Mouse (Mus musculus) G1E-ER4 (cell line): ENCODE results near the gene Smpd4. TPM values are rescaled to one million over a fixed set of nuclear protein-coding genes. Genes with fewer than 3 reads are reported as not detected.

Experiments used
- GATA1 ChIP-seq: IDR thresholded peaks from one replicate; pipeline ENCODE4 v1.8.0; 2012; ENCODE audit warnings: low read length, inconsistent platforms
- polyA plus RNA-seq: library from polyadenylated mRNA; stranded (reverse); fragments of >175 nt; gene quantifications from 2 replicates; pipeline ENCODE4 v1.2.3, GENCODE M21; 2012

The Smpd4 gene
- polyA plus RNA-seq, 1 experiment, result 16.9 TPM

DNA sequence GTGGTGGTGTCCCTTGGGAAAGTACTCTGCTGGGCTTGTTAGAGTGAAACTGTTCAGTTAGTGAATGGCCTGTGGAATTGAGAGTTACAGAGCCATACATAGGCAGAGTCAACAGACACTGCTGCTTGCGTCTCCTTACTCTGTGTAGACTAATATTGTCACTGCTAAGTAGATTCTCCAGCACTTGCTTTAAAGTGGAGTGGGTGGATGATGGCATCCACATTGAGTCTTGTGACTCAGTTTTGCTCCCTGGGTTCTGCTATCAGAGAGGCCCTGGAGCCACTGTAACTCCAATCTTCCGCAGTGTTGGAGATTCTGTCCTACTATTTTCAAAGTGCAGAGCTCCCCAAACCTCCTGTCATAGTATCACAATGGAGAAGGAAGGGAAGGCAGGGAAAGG lies 13.4 kb downstream of the Smpd4 start:
- no peak for TF ChIP-seq GATA1

DNA sequence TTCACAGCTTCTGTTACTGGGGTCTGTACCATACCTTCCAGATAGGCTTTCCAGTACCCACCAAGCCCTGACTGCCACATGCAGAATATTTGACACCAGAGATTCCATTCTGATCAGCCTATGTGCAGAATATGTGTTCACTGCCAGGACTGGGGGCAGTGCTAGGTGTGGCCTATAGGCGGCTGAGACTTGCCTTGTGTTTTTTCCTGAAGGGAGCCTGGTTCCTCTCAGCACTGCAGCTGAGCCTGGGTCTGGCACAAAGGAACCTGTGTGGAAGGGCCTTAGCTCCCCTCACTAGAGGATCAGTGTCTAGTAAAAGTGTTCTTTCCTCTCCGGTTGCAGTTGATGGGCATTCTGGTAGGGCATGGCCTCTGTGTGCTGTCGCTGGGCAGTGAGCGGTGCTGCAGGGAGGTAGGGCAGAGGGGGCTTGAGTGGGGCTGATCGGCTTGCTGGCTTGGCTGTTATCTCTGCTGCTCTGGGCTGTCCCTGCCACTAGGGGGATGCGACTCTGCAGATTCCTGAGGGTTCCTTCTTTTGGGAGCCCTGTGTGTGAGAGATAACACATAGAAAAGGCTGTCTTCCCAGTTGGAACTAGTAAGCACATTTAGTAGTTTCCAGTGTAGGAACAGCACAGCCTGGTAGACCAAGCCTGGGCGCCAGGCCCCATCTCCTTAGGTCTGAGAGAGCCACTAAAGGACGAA lies 14.5 kb downstream of the Smpd4 start:
- no peak for TF ChIP-seq GATA1

DNA sequence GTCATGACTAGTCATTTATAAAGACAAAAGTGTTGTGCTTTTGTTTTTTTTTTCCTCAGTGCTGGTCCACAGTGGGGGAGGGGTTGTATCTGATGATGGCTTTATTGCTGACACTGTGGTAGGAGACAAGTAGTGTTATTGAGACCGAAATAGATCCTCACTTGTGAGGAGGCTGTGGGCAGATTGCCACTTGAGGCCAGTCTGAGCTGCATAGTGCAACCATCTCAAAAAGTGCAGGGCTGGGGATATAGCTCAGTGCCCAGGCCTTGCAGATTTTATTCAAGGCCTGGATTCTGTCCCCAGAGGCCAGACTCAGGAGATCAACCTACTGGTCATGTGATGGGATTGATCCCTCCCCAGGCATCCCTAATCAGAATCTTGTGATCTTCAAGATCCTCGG lies 17.8 kb downstream of the Smpd4 start:
- no peak for TF ChIP-seq GATA1

DNA sequence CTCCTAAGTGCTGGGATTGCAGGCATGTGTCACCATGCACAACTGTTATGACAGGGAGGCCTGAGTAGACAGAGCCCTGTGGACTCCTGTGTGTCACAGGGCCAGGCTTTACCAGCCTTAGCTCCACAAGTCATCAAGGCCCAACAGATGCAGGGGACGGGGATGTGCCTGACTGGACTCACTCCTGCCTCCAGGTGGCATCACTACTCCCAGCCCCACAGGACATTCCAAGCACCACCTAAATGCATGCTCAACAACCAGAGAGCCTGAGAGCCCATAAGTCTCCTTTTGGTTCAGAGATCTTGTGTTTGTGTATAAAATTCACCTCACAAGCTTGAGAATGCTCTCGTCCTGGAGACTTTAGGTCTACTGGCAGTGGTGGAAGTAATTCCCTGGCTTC lies 18.5 kb downstream of the Smpd4 start:
- no peak for TF ChIP-seq GATA1

DNA sequence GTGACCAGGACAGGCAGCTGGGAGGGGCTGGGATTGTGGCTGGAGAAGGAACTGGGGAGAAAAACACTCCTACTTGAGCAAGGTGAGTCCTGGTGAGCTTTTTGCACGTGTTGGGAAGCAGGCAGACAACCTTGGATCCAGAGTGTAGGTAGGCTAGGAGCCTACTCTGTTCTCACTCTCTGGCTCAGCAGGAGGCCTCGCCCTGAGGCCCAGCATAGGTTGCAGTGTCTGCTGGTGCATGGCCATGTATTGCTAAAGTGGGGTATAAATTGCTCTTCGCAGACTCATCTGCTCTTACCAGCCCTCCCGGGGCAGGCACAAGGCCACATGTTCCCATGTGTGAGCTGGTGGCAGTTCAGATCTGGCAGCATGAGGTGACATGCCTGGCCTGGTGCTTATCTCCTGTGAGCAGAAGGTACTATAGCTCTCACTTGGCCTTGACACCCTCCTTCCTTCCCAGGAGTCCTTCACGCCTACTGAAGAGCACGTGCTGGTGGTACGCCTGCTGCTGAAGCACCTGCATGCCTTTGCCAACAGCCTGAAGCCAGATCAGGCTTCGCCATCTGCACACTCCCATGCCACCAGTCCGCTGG lies 19.0 kb downstream of the Smpd4 start:
- peak; percentile 36 for TF ChIP-seq GATA1

DNA sequence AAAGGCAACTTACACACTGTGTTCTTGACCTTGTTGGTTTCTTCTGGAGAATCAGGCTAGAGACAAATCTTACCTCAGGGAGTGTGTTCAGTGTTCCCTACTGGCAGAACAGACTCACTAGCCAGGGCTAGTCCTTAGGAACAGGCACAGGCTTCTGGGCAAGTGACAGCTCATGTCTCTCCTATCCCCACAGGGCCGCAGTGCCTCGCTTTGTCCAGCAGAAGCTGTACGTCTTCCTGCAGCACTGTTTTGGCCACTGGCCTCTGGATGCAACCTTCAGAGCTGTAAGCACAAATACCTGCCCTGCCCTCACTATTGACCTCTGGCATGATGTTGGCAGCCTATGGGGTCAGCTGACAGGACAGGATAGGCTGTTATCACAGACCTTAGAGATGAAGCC lies 19.9 kb downstream of the Smpd4 start:
- TF ChIP-seq GATA1, result no peak

DNA sequence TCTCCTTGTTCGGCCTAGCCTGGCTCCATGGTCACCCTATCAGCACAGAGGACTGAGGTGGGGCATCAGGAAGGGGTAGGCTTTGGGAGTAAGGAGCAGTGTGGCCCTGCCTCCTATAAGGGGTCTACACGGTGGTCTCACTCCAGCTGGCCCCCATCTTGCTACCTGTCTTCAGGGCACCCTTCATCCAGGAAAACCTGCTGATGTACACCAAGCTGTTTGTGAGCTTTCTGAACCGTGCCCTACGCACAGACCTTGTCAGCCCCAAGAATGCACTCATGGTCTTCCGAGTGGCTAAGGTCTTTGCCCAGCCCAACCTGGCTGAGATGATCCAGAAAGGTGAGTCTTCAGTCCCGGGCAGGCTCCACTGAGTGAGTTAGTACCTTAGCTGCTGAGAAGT lies 20.8 kb downstream of the Smpd4 start:
- no peak for TF ChIP-seq GATA1

DNA sequence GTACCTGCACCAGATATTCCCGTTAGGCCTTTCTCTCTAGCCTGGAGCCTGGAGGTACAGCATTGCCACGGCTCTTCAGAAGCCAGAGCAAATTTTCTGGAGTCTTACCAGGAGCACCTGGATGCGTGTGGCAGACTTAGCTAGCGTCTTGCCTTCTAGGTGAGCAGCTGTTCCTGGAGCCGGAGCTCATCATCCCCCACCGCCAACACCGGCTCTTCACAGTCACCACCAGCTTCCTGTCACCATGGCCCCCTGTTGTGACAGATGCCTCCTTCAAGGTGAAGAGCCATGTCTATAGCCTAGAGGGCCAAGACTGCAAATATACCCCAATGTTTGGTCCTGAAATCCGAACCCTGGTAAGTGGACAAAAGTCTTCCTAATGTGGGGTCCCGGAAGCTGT lies 21.6 kb downstream of the Smpd4 start:
- no peak for TF ChIP-seq GATA1

DNA sequence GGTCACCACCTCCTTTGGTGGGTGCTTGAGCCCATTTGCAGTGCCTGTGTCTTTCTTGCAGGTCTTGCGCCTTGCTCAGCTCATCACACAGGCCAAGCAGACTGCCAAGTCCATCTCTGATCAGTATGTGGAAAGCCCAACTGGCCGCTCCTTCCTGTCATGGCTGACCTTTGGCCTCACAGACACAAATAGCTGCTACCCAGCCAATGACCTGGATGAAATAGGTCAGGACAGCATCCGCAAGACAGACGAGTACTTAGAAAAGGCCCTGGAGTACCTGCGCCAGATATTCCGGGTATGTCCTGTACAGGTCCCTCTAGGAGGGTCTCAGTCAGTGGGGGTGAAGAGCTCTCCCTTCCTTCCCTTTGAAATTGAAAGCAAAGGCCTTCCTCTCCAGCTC lies 22.1 kb downstream of the Smpd4 start:
- TF ChIP-seq GATA1, result no peak

DNA sequence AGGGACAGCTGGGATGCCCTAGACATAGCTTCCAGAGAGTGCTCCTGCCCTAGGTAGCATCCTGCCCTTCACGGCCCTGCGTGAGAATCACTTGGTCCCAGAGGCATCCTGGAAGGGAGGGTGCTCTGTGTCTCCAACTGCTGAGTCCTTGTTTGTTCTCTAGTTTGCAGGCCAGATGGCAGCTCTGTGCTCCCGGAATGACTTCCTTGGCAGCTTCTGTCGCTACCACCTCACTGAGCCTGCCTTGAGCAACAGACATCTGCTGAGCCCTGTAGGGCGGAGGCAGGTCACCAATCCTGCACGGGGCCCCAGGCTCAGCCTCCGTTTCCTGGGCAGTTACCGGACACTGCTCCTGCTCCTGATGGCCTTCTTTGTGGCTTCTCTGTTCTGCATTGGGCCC lies 23.2 kb downstream of the Smpd4 start:
- TF ChIP-seq GATA1, result no peak

DNA sequence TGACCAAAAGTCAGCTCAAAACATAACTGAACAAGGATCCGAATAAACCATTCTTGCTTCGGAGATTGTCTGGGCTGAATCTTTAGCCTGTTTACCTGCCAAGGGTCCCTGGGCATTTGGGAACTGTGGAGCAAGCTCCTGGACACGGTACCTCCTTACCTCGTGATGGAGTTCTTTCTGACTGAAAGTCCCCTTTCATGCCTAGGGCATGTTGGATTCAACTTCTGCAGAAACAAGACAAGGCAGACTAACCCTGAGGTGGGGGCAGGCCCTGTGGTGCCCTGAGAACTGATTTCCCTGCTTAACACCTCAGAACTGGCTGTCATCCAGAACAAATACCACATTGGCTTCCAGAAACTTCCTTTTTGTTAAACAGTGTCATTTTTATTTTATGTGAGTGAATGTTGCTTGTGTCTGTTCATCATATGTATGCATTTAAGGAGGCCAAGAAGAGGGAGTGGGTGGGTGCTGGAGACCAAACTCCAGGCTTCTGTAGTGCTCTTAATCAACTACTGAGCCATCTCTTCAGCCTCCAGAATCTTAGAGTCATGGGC lies 24.4 kb downstream of the Smpd4 start:
- no peak for TF ChIP-seq GATA1

DNA sequence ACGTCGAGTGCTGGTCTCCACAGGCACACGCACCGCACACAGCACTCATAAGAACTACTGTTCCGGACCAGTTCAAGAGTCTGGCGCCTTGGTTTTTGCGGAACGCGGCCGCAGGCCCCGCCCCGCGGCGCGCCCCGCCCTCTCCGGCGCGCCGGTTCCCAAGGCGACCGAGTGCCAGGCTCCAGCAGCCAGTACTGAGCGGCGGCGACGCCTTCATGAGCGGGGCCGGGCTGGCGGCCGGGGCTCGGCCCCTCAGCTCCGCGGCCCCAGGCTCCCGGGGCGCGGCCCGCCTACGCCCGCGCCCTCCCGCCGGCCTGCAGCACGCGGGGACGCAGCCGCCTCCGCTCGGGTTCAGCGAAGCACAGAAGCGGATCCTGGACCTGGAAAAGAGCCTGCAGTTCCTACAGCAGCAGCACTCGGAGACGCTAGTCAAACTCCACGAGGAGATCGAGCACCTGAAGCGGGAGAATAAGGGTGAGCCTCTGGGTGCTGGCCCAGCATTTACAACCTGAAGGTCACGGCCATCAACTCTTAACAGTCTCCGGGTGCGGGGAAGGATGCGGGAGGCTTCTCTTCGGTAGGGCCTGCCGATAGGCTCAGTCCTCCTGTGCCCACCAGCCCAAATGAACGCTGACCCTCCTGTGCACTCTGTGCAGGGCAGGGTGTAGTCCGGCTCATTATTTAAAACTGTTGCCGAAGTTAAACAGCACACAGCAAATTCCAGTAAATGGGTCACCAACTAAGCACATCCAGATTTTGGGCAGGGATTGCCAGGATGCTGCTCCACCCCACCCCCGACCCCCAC lies 27.4 kb downstream of the Smpd4 start, which contains the start of gene Ccdc74a:
Gene Ccdc74a, plus strand, starts transcription at position 161 of the 805 bp plus-strand sequence.
- no peak for TF ChIP-seq GATA1

DNA sequence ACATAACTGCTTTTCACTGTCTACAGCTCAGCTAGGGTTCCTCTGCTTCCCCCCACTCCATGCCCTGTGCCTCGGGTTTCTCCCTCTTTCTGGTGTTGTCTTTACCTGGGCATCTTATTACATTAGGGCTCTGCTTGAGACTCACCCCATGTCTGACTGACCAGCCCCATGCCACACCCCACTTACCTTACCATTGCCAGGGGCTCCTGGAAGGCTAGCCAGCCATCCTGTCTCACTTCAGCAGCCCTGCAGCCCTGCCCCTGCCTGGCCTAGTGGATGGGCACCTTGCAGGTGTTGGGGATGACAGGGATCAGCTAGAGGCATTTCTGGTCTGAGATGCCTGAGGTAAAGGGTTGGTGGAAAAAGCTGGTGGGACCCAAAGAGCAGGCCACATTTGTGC lies 28.0 kb downstream of the Smpd4 start:
- TF ChIP-seq GATA1, result no peak

DNA sequence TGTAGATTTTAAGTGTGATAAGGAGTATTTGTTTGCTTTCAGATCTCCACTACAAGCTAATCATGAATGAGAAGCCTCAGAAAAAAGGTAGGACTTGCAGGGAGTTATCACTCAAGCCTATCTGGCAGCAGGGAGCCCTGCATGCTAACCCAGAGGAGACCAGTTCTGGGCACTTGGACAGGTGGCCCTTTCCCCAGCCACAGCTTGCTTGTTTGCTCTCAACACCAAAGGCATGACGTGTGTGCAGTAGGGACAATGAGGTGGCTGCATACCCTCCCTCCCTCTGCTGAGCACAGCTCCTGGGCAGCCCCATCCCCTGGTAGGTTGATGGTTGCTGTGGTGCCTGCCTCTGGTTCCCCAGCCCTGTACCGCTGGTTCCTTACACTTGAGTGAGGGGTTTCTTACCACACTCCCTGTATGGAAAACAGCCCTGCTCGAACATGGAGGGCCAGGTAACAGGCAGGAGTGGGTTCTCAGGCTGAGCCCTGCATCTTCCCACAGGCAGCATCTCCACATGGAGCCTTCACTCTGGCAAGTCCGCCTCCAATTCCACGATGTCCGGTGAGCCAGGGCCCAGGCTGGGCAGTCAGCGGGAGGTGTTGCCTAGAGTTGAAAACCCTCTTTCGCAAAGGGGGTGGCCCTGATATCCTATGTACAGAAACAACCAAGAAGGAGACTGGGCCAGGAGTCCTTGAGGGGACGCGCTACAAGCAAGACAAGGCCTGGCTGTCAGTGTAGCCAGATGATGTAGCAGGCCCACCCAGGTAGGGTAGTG lies 28.6 kb downstream of the Smpd4 start:
- no peak for TF ChIP-seq GATA1

DNA sequence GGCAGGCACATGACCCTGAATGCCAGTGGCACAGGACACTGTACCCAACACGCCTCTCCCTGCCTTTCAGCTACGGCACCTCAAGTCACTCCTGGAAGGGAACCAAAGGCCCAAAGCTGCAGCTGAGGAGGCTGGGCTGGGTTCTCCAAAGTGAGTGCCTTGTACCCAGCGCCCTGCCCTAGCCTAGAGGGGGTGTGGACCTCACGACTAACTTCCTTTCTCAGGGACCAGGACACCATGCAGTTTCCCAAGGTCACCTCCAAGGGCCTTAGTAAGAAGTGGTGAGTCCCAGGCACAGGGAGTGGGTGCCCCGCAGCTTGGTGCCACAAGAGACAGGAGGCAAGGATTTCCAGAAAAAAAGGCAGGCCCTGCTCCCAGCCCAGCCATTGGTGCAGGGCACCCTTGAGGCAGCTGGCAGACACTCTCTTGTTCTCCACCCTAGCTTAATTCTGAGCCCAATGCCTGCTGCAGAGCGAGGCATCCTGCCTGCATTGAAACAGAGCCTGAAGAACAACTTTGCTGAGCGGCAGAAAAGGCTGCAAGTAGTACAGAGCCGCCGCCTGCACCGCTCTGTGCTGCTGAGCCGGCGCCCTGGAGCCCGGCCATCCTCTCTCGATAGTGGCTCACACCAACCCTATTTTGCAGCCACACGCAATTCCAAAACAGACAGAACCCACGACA lies 30.9 kb downstream of the Smpd4 start:
- no peak for TF ChIP-seq GATA1
